Mouse (Mus musculus) left cerebral cortex, adult 11 months (tissue): ENCODE measurements around the gene Socs3.

Experiments used
- DNase-seq: peaks from one replicate; pipeline ENCODE4 v3.0.0; 2022; ENCODE audit warnings: low spot score

Gene Socs3

DNA sequence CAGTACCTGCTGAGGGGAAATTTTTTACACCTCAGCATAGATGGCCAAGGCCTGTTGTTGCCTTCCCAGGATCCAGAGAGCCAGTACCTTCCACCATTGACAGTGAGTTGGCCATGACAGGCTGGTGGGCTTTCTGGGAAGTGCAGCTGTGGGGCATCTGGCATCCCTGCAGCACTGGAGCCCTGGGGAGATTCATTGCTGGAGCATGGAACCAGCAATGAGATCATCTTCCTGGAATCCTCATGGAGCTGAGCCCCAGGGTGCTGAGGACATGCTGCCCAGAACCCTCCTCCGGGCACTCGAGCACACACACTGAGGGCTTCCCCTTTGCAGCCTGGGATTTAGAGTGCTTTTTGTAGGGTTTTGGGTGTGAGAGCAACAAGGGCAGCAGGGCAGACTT is 25.4 kb upstream of the Socs3 start:
- no peak for DNase-seq

DNA sequence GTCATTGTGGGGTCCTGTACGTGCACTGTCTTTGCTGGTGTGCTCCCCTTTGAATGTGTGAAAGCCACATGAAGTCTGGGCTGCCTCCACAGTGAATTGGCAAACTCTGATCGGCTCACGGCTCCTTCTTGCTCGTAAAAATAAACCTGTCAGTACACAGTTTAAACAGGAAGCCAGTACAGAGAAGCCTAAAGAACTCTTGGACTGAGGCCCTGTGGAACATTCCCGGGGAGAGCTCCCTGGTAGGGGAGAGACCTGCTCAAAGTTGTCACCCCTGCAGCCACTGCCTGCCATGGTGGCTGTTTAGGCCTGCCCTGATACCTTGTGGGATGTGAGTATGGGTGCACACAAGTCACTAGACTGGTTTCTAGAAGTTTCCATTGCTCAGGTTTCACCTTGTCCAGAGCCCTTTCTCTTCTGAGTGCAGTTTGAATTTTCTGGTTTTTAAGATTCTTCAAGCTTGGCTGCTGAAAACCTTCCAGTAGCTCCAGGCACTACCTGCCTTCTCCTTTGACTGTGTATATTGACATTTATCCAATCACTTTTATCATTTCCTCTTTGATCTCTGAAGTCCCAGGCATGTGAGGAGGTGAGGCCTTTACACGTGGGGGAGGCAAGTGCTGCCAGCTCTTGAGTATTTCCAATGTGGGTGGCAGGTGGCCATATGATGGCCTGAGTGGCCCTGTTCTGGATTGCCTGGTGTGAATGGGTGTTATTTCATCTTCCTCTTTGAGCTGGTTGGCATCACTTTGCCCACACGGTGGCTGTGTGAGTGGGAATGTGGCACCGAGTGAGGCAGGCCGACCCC is 24.6 kb upstream of the Socs3 start:
- no peak for DNase-seq

DNA sequence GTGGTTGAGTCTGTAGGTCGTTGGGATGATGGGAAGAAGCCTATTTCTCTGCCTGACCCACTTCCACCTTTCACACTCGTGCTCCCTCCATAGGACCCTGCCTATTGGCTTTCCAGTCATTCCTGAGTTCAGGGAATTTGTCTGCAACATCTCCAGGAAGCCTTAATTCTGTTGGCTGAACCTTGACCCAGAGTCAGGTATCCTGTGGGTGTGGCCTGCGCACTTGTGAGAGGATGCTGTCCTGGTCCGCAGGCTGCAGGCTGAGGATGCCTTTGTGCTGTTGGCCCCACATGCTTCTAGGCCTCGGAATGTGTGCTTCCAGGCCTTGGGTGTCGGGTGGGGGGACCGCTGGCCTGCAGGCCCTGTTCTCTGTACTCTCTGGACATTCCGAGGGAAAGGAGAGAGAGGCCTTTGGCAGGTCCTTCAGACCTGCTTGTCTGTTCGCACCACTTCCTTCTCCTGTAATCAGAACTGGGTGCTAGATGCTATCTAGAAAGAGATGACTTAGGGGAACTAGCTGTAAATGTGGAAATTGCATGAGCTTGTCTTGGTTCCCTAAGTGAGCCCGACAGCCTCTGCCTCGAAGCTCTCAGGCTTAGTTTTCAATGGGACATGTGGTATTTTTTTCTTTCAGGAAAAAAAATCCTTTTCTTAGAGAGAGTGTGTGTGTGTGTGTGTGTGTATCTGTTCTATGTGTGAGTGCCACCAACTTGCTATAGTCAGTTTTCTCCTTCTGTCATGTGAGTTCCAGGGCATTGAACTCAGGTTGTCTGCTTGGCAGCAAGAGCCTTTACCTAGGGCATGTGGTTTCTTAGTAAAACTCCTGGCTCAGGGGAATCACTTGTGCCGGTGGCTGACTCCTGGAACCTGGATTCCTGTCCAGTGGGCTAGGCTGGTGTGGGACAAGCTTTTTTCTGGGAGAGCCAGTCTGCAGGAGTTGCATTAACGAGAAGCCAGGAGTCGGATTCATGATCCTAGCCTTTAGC is 23.6 kb upstream of the Socs3 start:
- DNase-seq, result no peak

DNA sequence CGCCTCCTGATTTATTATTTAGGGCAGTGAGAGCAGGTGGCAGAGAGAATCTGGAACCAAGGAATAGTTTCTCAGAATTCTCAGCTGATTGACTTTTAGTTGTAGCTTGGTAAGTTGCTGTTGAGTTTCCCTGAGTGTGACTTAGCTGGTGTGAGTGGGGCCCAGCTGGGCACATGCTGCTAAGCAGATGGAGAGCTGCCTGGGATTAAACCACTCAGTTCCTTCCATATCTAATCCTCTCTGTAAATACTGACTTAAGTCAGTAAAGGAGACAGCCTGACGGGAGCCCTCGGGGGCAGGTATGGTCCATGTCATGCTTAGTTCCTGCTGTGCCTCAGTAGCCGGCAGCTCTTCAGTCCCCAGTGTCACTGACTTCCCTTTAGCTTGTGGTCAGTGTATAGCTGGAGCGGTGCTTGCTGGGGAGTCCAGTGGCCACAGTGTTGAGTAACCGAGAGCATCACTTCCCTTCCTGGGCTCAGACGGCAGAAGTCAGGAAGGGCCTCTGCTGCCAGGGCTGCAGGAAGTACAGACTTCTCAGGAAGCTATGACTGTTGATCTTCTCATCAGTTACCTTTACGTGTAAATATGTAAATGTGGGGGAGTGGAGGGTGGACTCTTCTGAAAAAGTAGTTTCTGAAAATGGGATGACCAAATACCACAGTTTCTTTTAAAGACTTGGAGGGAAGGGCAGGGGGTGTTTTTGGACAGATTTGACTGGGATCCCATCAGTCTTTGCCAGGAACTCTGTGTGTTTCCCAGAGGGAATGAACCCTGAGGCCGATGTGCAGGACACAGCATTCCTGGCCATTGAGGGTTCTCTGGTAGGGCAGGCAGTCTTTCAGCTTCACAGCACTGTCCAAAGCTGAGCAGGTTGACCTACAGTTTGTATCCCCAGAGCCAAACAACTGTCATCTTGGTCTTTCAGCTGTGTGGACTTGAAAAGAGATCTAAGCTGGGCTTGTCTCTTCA is 21.9 kb upstream of the Socs3 start:
- DNase-seq, result no peak

DNA sequence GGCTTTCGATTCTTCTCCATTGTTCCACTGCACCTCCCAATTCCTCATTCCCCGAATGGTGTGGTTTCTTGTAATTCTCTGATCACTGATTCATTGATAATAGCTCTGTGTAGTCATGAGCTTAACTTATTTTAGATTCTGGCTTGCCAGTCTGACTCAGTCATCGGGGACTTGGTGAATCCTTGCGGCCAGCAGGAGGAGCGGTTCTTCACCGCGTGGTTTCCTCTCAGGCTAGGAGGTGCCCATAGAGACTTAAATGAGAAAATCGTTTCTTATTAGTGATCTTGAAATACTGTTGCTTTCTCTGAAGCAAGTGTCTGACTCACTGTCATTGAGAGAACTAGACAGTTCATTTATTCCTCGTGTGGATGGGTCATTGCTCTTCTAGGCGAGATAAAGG is 20.1 kb upstream of the Socs3 start:
- no peak for DNase-seq

DNA sequence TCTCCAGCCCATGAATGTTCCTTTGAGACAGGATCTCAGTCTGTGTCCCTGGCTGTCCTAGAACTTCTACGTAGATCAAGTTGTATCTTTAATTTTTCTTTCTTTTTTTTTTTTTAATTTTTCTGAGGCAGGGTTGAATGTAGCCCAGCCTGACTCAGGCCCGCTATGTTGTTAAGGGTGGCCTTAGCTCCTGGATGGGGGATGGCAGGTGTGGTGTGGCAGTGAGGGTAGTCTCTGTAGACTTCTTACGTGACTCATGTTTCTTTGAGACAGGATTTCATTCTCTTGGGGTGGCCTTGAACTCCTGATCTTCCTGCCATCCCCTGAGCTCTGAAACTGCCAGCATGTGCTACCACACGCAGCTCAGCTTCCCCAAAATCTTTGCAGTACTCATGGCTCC is 19.4 kb upstream of the Socs3 start:
- no peak for DNase-seq

DNA sequence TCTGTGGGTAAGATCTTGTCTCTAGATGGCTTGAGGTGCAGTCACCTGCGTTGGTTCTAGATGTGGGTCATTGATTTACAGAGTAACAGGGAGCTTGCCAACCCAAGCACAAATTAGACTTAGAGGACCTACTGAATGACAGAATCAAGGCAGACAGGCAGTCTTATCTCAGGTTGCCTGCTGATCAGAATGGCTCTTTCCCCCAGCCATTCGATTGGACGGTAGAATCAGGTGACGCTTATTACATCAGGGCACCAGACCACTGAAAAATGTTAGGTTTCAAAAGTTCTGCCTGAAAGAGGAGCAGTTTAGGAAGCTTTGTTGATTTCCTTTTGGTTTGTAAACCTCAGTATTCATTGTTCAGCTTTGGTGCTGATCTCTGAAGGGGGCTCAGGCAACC is 18.1 kb upstream of the Socs3 start:
- no peak for DNase-seq

DNA sequence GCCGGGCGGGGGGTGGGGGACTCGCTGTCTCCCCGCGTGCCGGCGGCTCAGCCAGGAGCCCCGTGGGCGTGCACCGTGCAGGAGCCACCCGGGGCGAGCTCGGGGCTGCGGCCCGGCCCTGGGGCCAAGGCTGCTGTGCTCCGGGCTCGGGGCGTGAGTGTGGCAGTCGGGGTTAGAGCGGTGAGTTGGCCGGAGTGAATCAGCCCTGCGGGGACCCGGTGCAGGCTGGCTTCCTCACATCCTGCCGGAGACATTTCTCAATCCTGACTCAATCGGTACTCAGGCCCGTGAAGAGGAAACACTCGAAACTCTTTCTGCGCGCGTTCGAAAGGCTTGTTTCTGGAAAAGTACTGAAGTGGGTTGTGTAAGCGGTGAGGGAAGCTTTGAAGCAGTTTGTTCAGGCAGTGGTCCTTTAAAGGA is 17.2 kb upstream of the Socs3 start:
- no peak for DNase-seq

DNA sequence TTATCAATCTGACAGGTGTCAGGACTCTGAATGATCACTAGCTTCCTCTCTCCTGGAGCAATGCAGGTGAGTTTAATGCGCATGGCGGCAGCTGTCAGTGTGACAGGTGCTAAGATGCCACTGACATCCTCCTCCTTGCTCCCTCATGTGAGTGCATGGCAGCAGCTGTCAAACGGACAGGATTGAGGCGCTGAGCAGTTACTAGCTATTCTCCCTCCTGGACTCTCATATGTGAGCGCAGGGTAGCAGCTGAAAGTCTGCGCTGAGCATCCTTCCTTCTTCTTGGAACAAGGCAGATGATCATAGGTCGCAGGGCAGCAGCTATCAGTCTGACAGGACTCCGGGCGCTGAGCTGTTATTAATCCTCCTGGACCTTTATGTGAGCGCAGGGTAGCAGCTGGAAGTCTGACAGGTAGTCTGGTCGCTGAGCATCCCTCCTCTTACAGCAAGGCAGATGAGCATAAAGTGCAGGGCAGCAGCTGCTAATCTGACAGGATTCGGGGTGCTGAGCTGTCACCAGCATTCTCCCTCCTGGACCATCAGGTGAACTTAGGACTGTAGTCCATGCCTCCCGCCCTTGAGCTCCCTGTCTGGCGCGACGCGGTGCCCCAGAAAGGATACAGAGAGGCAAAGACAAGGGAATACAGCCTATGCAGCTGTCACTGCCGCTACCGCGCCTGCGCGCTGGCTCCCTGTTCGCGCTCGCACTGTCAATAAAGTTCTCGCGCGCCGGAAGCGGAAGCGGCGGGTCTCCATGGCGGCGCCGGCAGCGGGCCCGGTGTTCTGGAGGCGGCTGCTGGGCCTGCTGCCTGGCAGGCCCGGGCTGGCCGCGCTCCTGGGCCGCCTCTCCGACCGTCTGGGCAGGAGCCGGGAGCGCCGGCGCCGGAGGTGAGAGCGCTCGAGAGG is 16.5 kb upstream of the Socs3 start, which contains the start of gene Pgs1:
Pgs1 (plus strand) TSS at position 167 of the 906 bp plus-strand sequence.
- DNase-seq, result peak; percentile 85

DNA sequence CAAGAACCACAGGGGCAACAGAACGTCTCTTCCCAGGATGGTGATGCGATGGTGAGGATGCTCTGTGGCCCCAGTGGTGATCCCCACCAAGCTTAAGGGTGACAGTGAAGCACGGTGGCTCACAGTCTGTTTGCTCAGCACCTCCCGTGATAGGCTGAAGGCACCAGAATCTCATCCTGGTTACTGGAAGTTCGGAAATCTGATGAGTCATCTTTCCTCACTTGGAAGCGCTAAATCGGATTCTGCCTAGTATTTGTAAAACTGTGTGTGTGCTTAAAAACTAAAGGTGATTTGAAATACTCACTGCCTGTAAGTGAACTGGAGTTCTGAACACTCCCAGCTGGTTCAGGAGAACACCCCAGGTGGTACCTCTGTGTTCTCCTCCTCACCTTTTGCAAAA is 13.9 kb upstream of the Socs3 start:
- no peak for DNase-seq

DNA sequence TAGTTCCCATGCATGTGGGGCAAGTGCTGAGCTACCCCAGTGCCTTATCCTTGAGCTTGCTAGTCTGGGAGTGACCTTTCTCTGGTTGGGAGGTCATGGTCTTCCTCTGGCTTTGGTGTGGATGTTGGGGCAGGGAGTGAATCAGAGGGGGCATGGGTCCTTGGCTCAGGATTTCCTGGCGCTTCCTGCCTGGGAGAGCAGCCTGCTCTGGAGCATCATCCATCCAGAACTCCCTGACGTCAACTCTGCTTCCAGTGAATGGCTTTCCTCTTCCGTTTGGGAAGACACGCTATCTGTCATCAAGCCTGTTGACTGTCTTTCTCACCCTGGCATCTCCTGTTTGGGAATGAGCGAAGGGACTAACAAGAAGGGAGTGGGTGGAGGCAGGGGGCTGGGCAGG is 12.6 kb upstream of the Socs3 start:
- DNase-seq, result no peak

DNA sequence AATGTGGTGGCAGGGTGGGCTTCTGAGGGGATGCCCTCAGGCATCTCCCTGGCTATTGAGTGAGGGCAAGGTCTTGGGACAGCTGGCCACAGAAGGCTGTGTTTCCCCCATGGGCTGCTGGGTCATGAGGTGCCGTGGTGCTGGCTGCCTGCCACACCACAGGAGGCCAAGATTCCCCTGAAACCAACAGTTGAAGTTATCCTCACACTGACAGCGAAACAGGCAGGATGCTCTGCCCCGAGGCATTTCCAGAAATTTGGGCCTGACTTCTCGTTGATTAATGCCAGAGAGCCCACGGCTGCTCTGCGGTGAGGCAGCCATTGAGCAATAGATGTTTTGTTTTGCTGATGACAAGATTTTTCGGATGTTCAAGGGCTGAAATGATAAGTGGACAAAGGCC is 9.5 kb upstream of the Socs3 start:
- no peak for DNase-seq

DNA sequence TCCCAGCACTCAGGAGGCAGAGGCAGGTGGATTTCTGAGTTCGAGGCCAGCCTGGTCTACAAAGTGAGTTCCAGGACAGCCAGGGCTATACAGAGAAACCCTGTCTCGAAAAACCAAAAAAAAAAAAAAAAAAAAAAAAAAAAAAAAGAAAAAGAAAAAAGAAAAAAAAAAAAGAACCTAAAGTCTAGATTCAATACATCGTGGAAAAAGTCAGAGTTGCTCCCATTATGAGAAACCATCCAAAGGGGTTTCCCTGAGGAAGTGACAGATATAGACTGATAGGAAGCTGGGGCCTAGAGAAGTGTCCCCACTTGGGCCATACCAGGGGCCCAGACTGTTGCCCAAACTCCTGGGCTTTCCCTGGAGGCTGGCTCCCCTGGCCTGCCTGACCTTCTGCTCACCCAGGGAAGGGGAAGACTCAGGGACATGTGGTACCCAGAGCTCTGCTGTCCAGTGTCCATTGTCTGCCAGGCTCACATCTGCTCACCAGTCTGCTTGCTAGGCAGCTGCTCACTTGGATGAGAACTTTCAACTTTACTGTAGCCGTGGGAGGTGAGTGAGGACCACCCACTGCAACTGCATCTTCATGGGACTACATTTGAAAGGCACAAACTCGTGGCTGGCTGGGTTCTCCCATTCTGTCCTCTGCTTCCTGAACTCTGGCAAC is 8.0 kb upstream of the Socs3 start:
- DNase-seq, result no peak

DNA sequence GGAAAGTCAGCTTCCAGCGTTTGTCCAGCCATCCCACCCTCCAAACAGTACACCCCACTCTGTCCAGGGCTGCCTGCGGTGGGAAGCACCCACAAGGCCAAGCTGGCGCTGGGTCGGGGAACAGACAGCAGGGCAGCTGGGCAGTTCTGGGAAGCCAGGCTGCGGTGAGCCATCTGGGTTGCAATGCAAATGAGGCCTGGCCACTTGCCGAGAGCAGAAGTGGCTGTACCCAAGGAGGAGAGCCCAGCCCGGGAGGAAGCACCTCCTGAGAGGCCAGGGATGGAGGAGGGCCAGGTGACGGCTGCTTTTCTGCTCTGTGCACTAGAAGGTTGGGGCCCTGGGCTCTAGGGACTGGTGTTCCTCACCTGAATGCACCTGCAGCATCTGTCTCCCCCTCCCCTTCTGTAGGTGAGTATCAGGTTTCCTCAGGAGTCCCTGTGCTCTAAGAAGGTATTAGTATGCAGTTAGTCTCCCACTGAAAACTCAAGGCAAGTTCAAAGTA is 6.3 kb upstream of the Socs3 start:
- DNase-seq, result no peak

DNA sequence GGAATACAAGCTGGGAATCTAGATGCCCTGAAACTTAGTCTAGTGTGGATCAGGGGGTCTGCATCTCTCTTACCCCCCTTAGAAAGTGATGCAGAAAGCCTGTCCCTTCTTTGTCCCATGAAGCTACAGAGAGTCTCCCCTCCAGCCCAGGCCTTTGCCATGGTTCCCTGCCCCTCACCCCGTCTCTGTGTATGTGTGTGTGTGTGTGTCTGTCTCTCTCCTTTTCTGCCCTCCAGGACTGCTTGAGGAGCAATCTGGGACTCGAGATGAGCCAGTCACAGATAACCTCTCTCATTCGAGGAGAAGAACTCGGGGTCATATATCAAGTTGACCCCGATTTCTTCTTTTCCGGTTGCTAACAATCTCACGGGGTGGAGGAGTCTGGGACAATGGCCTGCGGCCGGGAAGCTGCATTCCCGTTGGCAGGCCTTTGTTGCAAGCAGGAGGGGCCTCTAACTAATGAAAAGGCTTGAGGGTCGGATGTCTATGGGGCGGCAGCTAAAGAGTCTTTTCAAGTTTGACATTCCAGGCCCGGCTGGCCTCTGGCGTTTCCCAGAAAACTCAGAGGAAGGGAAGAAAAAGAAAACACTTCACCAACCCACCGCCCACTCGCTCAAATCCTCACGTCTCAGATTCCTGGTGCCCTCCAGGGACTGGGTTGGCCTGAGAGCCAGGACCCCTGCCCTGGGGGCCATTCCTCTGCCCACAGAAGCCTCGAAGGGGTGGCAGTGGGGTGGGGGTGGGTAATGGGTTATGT is 5.5 kb upstream of the Socs3 start:
- no peak for DNase-seq

DNA sequence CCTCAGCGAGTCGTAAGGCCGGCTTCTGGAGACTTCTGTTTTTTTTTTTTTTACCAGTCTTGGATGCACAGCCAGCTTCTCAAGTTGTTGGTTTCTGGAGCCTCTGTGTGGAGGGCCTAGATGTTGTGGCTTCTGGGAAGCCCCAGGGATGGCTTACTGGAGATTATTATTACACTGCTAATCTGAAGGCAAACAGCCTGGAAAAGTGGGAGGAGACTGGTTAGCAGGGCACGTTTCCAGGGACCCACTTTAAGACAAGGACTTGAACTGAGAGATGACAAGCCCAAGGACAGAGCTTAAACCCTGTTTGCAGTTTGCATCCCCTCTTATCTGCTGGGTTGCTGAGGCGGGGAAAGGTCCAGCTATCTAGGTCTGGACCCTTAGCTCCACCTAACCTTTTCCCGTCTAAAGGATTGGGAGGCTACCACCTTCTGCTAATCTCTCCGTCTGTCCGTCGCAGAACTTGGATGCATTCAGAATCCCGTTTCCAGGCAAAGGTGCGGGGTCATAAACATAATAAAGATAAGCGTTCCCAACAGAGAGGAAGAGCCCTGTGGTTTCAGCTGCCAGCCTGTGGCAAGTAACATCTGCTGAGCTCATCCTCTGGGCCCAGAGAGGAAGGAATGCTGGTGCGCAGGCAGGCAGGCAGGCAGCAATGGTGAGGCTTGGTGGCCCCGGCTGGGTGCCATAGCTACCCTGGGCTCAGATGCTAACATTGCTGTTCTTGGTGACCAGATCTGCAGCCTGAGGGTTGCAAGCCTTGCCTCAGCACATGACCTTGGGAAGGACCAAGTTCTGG is 4.7 kb upstream of the Socs3 start:
- no peak for DNase-seq

DNA sequence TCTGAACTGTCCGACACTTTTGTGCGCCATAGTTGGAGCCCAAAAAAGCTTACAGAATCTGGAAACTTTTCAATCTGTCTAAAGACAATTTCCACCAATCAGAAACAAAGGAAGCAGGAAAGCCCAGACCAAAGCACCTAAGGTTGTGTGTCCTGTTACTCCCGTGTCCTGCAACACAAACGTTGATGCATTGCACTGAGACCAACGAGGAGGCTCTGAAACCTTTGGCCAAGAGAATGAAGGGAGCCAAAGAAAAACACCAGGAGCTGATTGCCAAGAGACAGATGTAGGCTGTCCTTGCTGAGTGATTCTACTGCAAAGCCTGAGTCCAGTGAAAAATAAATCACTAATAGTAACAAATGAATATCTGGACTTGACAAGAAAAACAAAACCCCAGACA is 3.7 kb upstream of the Socs3 start:
- DNase-seq, result no peak
